Mouse (Mus musculus) megakaryocyte, embryonic 14.5 days (primary cell): Measurements from ENCODE around the gene Evl.

Experiments used
- FLI1 ChIP-seq: IDR thresholded peaks from 2 replicates; pipeline ENCODE4 v1.6.1; 2012; ENCODE audit warnings: low read length, inconsistent platforms, mixed read lengths
- GATA1 ChIP-seq: IDR thresholded peaks from 3 replicates; pipeline ENCODE4 v1.6.1; 2012; ENCODE audit warnings: mixed read lengths, low read length, inconsistent platforms, borderline replicate concordance

DNA sequence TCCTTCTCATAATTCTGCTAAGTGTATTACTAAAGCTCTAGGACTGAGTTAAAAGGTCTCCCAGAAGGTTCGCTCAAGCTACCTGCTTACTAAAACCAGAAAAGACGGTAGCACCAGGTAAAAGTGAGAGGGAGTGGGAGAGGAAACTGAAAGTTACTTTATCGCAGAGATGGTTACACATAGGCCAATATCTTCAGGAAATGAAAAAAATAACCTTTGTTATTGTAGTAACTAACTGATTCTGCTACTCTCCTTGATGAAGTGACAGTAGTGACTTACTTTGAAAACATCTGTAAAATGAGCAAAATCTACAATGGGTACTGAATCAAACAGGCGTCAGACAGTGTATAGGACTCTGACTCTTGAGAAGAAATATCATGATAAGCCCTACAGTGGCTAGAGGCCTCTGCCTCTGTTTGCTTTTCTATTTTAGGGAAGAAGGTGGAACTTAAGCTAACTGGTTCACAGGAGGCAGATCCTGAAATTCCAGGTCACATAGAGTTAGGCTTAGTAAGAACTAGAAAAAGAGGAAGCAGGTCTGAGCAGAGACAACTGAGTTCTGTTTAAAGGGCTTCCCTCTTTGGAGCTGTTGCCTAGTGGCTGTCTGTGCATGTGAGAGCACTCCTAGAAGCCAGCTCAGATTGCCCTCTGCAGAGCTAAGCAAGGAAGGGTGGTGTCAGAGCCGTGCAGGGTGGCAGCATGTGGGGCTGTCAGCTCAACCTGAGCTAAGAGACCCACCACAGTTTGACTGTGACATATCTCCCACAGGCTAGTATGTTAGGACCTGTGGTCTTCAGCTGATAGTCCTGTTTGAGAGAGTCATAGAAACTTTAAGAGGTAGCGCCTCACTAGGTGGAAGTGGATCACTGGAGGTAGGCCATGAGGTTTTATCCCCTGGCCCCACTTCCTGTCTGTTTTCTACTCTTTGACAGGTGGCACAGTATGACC is 76.5 kb downstream of the Evl start:
- TF ChIP-seq GATA1 (no peak), FLI1 (no peak)
